Mouse (Mus musculus): ENCODE results near the gene Atf3.

The Atf3 gene

DNA sequence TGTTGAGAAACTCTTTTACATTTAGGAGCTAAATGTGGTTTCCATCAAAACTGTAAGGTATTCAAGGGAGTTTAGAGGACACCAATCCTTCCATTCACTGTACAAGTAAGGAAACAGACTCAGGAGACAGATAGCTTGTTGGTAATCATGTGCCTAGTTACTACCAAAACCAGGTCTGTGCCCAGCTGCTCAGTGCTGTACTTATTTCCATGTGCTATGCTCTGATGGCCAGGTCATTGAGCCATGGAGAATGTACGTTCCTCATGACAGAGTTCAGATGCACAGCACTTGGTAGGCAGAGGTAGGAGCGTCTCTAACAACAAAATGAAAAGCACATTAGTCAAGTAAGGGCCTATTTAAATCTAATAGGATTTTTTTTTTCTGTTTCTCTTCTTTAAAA, 8.7 kb upstream of the Atf3 start:
- no peak for DNase-seq (ENCODE audit: low spot score)

DNA sequence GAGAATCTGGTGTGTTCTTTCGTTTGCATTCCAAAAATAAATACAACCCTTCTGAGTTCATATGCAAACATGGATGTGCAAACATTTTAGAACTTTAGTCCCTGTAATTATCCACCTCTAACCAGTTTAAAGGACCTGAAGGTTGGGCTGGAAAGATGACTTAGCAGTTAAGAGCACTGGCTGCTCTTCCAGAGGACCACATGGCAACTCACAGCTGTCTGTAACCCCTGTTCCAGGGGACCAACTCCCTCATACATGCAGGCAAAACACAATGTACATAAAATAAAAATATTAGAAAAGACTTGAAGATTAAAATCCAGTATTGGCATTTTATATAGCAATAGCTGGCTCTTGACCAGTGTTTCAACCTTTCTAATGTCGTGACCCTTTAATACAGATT, 7.9 kb upstream of the Atf3 start:
- no peak for DNase-seq (ENCODE audit: low spot score)

DNA sequence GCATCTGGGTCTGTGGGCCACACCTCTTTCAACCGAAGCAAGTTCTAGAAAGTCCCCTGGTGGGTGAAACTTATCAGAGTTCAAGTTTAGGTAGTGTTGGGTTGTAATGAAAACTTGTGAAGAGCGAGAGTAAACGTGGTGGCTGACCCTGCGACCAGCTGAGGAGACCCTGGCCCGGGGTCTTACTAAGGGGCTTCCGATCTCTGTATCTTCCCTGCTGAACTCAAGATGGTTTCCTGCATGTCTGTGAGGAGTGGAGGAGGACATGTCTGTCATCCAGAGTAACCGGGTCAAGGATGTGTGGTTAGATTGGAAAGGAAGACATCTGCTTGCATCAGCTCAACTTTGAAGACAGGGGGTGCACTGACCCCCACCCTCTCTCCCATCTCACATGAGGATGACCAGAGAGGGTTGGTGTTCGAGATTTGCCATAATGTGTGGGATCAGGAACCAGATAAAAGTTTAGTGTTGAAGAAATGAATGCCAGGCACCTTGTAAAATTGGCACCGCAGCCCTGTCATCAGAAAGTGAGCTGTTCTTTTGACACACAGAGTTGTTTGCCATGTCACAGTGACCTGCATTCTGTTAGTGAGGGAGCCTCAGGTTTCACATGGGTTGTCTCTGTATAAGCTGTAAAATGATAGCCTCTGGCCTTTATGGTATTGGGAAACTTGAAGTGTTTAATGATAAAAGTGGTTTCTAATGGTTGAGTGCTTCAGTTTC, 7.3 kb upstream of the Atf3 start:
- no peak for DNase-seq (ENCODE audit: low spot score)

DNA sequence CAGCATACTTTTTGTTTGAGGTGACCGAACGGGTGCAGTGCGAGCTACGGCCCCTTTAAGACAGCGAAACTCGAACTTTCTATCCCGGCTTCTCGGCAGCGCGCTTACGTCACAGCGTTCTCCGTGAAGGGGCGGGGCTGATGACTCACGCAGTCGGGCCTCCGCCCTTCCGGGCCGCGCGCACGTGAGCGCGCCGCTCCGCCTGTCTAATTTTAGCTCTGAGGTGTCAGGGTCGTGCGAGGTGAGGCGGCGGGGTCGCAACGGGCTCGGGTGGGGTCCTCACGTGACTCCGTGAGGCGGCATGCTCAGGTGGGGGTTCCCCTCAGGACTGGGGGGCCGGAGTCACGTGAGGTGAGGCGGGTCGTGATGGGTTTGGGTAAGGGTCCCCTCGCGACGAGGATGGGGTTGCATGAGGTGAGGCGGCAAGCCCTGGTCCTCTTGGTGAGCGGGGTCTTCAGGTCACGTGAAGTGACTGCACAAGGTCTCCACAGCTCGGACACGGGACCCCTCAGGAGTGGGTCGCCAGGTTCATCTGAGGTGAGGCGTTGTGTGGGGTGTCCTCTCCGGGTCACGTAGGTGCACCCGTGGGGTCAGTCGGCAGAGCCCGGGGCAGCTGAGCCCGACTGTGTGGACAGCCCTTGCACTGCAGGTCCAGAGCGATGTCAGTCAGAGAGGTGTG, 6.6 kb upstream of the Atf3 start:
- DNase-seq (ENCODE audit: low spot score) = peak; percentile 95

DNA sequence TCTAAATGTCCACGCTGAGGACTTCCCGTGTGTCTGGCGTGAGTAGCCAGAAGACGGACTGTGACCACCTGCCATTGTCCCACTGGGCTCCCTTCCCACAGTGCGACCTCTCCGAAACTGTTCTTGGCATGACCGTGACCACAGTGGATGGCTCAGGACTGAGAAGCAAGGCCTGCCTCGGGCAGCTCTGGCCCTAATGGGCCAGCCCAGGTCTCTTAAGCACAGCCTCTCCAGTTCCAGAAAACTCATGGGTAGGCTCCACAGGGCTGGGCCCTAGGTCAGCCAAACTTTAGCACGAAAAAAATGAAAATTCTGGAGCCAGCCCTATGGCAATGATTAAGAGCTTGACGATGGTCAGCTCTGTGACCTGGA, 6.1 kb upstream of the Atf3 start:
- no peak for DNase-seq (ENCODE audit: low spot score)

GRCm38 (mm10) chr1:191222031-191222430, 4.2 kb upstream of the Atf3 start:
- DNase-seq (ENCODE audit: low spot score) = peak; percentile 48

DNA sequence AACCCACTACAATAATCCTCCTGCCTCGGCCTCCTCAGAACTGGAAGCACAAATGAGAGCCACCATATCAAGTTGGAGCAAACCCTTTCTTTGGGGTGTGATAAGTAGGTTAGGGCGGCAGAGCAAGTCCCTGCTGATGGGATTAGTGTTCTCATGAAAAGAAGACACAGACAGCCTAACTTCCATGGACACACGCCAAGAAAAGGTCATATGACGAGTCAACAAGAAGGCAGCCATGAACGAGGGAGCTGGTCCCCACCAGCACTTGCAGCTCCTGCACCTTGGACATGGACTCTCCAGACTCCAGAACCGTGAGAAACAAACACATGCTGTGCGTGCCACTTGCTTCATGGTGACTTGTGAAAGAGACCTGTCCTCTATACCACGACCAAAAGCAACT, 2.7 kb upstream of the Atf3 start:
- no peak for DNase-seq (ENCODE audit: low spot score)

GRCm38 (mm10) chr1:191219748-191220147, 1.9 kb upstream of the Atf3 start:
- DNase-seq (ENCODE audit: low spot score) = no peak

DNA sequence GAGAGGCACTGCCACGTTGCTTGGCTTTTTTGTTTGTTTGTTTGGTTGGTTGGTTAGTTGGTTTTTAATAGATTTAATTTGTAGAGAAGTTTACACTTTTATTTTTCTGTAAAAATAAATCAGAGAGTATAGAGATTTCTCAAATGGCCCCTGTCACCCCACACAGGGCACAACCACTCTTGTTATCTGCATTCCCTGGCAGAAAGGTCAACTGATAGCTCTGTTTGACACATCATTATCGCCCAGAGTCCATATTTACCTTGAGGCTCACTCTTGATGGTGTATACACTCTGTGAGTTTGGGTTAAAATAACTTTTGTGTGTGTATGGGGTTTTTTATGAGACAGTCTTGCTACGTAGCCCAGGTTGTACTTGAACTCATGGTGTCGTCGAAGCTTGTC, 744 bp upstream of the Atf3 start:
- no peak for DNase-seq (ENCODE audit: low spot score)

DNA sequence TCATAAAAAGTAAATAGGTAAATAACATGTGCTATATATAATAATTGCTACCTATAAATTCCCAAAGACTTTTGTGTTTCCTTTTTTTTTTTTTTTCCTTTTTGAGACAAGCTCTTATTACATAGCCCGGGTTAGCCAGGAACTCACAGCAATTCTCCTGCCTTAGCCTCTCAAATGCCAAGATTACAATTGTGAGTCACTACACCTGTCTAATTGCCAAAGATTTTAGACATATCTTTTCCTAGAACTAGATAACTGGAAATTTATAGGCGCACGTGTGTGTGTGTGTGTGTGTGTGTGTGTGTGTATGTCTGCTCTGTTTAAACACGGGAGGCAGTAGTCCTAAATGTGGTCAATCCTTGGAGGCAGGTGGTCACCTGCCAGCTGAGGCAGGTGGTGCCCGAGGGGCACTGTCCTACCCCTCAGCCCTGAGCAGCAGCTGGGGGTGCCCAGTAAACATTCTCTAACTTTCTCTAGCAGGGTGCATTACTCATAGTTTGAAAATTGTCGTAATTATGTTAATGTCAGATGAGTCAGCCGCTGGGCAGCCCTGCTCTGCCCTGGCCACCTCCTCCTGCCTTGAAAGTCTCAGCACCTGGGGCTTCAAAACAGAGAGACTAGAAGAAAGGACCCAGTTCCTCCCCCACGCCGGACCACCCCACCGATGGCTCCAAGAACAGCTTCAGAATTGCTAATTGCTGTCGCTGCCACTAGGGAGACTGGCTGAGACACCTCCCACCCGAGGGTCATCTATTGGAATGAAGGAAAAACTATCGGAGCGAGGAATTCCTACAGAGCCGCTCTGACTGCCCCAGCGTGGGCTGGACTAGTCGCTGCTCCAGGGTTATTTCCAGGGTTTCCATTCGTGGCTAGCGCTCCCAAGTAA, 1.8 kb downstream of the Atf3 start:
- DNase-seq (ENCODE audit: low spot score) = peak; percentile 24

DNA sequence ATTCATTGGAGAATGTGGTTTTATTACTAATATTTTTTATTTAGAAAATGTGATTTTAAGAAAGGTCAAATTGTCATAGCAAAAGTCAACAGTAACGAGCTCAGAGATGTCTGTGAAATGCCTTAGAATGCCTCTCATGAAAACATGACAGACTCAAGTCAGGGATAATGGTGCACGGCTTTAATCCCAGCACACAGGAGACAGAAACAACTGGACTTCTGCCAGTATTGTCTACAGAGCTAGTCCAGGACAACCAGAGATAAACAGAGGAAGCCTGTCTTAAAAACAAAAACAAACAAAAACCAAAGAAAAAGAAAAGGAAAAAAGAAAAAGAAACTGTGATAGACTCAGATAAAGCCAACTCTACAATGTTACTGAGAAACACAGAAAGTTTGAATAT, 6.7 kb downstream of the Atf3 start:
- DNase-seq (ENCODE audit: low spot score) = no peak

DNA sequence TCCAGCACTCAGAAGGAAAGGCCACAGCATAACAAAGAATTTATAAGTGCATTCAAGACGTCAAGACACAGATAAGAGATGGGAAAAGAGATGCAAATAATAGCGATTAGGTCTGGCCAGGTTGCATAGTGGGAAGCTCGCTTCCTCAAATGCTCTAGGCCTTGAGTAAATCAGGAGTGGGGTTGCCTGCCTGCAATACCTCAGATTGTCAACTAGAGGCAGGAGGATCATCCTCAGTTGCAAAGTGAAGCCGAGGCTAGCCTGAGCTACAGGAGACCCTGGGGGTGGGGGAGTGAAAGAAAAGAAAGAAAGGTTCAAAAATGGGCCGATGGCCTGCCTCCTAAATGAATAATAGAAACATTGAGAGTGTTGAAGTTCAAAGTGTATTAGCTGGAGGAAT, 12.0 kb downstream of the Atf3 start:
- no peak for DNase-seq (ENCODE audit: low spot score)

DNA sequence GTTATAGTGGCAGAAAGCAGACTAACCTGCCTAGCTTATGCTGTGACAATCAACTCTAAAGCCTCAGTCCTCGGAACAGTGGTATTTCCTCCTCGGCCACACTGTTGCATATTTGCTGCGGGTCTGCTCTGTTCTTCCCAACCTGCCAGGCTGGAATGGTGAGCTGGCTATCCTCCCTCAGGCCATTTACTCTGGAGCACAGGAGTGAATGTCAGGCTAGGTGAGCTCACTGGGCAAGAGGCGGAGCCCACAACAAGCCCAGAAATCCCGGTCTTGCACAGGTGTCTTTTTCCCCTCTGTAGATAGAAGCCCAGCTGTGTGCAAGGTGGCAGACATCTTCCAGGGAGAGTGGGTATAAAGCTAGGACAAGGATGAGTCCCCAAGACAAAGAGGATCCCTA, 13.0 kb downstream of the Atf3 start:
- no peak for DNase-seq (ENCODE audit: low spot score)

DNA sequence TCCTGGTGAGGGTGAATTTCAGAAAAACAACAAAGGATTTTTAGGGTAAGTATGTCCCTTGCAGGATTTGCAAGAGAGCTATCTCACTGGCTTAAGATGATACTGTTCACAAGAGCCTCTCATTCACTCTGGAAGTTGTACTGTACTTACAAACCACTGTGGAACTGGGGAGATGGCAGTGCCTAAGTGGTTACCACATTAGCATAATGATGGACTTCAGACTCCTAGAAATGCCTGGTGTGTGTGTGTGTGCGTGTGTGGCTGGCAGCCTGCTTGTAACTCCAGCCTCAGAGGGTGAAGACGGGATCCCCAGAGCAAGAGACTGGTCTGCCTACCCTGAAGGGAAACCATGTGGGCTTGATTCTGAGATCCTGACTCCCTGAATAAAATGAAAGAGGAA, 14.3 kb downstream of the Atf3 start:
- DNase-seq (ENCODE audit: low spot score) = no peak

DNA sequence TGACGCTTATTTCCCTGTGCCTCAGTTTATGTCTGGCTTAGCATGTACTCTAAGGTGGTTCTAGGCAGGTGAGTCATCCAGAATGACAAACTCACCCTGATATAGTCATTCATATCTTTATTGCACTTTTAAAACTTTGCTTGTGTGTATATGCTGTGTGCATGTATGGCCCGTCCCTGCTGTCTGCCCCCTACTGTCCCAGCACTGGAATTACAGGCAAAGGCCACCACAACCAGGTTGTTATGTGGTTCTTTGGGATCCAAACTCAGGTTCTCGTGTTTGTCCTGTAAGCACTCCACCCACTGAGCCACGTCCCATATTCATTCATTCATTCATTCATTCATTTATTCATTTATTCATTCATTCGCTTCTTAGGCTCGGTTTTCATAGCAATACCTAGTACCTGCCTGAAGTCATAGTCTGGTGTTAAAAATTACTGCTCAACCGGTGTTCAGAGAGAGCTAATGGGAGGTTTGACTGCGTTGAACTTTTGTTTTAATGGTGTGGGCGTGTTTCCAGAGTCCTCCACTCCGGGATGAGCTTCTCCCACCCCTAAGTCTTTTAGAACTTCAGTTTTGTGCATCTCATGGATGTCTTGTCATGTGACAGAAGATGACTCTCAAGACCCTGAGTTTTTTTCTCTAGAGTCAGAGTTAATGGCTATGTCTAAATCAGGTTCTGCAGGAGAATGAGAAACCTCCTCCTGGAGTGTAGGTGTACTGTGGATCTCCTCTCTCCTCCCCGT, 15.5 kb downstream of the Atf3 start:
- DNase-seq (ENCODE audit: low spot score) = no peak

GRCm38 (mm10) chr1:191200816-191201602, 16.8 kb downstream of the Atf3 start:
- no peak for DNase-seq (ENCODE audit: low spot score)

GRCm38 (mm10) chr1:191197916-191198315, 19.9 kb downstream of the Atf3 start:
- DNase-seq (ENCODE audit: low spot score) = no peak

GRCm38 (mm10) chr1:191196016-191196415, 21.8 kb downstream of the Atf3 start:
- no peak for DNase-seq (ENCODE audit: low spot score)

DNA sequence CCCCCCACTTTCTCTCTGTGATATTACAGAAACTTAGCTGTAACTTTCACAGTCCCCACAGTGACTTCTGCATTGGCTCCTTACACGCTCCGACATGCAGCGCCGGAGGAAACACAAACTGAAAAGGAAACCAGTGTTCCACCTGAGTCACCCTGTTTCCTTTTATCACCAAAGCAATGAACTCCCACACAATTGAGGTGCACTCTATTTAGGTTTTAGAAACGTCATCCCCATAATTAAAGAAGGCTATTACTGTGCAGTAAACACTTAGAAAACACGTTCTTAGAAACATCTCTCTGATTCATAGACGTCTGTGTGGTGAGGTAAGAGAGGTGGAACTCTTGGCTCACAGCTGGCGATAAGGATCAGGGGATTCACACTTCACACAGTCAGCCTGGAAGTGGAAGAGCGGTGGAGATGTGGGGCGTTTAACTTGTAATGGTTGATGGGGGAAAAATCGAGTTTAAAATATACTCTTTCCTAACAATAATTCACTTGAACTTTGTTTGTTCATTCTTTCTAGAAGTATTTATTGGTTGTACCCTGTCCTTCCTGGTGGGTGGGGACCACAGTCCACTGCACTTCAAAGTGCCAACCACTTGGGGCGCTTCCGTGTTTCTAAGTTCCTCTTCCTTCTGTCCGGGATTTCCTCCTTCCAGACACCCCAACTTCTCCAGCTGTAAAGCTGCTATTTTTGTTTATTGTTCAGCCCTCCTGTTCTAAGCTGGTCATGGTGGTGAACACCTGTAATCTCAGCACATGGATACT, 24.0 kb downstream of the Atf3 start:
- DNase-seq (ENCODE audit: low spot score) = peak; percentile 61

DNA sequence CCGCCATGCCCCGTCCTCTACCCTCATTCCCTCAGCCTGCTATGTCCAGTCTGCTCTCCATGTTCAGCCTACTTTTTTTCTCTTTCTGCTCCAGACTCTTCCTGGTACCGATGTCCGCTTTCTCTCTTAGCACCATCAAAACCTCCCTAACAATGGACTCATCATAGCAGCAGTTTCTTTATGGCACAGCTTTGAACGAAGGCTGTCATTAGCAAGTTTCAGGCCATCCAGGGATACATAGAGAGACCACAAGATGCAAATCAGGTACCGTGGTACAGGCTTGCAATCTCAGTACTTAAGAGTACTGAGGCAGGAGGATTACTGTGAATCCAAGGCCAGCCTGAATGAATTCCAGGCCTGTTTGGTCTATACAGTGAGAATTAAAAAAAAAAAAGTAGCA, 25.1 kb downstream of the Atf3 start:
- DNase-seq (ENCODE audit: low spot score) = no peak

- no peak for DNase-seq (ENCODE audit: low spot score)
These were observed 25.6 kb downstream of the Atf3 start for GRCm38 (mm10) chr1:191192213-191192612.
